Mouse (Mus musculus) CD8-positive naive resting alpha-beta T cell, adult 2 months (primary cell): ENCODE measurements around the gene Gm2431.

Experiments used
- DNase-seq, 2 experiments: peaks; one replicate each; pipeline ENCODE4 v3.0.0; 2022; ENCODE audit warnings: low read depth in 2 of 2, low spot score in 2 of 2

Gene Gm2431

DNA sequence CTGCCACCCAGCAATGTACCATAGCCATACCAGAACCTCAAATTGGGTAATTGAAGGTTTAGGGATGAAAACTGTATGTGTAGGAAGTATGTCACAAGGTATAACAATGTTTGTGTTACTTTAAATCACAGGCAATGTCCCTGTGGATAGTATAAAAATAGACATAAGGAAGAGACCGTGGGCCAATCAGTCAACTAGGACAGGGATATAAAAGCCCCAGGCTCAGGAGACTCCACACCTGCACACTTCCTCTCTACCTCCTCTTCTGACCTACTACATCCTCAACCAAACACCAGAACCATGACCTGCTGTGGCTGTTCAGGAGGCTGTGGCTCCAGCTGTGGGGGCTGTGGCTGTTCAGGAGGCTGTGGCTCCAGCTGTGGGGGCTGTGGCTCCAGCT lies 46.6 kb downstream of the Gm2431 start, which contains the start of gene Gm7579:
TSS of gene Gm7579 (plus strand) at position 301 of the 400 bp plus-strand sequence.
- DNase-seq, result no peak
